Mouse (Mus musculus) Muller cell, postnatal 12 days (primary cell): Measurements from ENCODE around the gene Phf11c.
"Not testable (repeated sequence)": the region's sequence is repeated elsewhere in the genome, so short reads cannot be mapped to it uniquely, and the experiment has no call there.

Experiments
- DNase-seq: peaks from one replicate; pipeline ENCODE4 v3.0.0-alpha.2; 2015; ENCODE audit errors: inconsistent ontology term

Gene Phf11c

GRCm38 (mm10) chr14:59395281-59395680 is at the start of gene Phf11c:
Gene Phf11c (minus strand): TSS chr14:59395381.
- DNase-seq, result no peak

- DNase-seq, result no peak
Measured at GRCm38 (mm10) chr14:59441472-59441805, 46.3 kb upstream of the Phf11c start.

GRCm38 (mm10) chr14:59440558-59441471 is 45.6 kb upstream of the Phf11c start, which contains the start of the genes Setdb2 and Cab39l:
Gene Setdb2 (minus strand): TSS chr14:59440884.
Gene Cab39l (plus strand): TSS chr14:59440972.
- peak; percentile 98 for DNase-seq

- DNase-seq, result no peak
Measured at GRCm38 (mm10) chr14:59440039-59440438, 44.9 kb upstream of the Phf11c start.

GRCm38 (mm10) chr14:59438505-59438904 is 43.3 kb upstream of the Phf11c start:
- DNase-seq, result no peak

GRCm38 (mm10) chr14:59437398-59437797 is 42.2 kb upstream of the Phf11c start:
- no peak for DNase-seq

- DNase-seq, result no peak
Measured at GRCm38 (mm10) chr14:59435206-59435605, 40.0 kb upstream of the Phf11c start.

GRCm38 (mm10) chr14:59433902-59434301 is 38.7 kb upstream of the Phf11c start:
- no peak for DNase-seq

- no peak for DNase-seq
Measured at GRCm38 (mm10) chr14:59430556-59430955, 35.4 kb upstream of the Phf11c start.

GRCm38 (mm10) chr14:59422912-59423663 is 27.9 kb upstream of the Phf11c start:
- no peak for DNase-seq

GRCm38 (mm10) chr14:59418171-59418570 is 23.0 kb upstream of the Phf11c start:
- DNase-seq, result no peak

- not testable (repeated sequence) for DNase-seq
Measured at GRCm38 (mm10) chr14:59414979-59415378, 19.8 kb upstream of the Phf11c start.

- DNase-seq, result no peak
Measured at GRCm38 (mm10) chr14:59396999-59397398, 1.8 kb upstream of the Phf11c start.

- not testable (repeated sequence) for DNase-seq
Measured at GRCm38 (mm10) chr14:59390181-59390580, 5.0 kb downstream of the Phf11c start.

GRCm38 (mm10) chr14:59389532-59389931 is 5.6 kb downstream of the Phf11c start:
- no peak for DNase-seq

GRCm38 (mm10) chr14:59370348-59371068 is 24.7 kb downstream of the Phf11c start:
- peak; percentile 4 for DNase-seq

- no peak for DNase-seq
Measured at GRCm38 (mm10) chr14:59366386-59367105, 28.6 kb downstream of the Phf11c start.

- DNase-seq, result peak; percentile 3
Measured at GRCm38 (mm10) chr14:59365244-59365644, 29.9 kb downstream of the Phf11c start, which contains the start of gene Phf11d. Gene Phf11d (minus strand): TSS chr14:59365470.

GRCm38 (mm10) chr14:59341189-59341588 is 54.0 kb downstream of the Phf11c start, which contains the start of gene Phf11b:
Gene Phf11b (minus strand): TSS chr14:59341351.
- DNase-seq, result not testable (repeated sequence)

- DNase-seq, result no peak
Measured at GRCm38 (mm10) chr14:59339541-59339940, 55.6 kb downstream of the Phf11c start.

- DNase-seq, result not testable (repeated sequence)
Measured at GRCm38 (mm10) chr14:59336056-59336455, 59.1 kb downstream of the Phf11c start.
